Mouse (Mus musculus) layer of hippocampus, adult 9-11 months (tissue): ENCODE results near the gene Rheb.
A peak's percentile ranks its signal among the peaks of the same experiment; 100 is the strongest.
"Not testable (repeated sequence)": the region's sequence is repeated elsewhere in the genome, so short reads cannot be mapped to it uniquely, and the experiment has no call there.

Experiments used
- DNase-seq: peaks from one replicate; pipeline ENCODE4 v3.0.0; 2022

Gene Rheb

DNA sequence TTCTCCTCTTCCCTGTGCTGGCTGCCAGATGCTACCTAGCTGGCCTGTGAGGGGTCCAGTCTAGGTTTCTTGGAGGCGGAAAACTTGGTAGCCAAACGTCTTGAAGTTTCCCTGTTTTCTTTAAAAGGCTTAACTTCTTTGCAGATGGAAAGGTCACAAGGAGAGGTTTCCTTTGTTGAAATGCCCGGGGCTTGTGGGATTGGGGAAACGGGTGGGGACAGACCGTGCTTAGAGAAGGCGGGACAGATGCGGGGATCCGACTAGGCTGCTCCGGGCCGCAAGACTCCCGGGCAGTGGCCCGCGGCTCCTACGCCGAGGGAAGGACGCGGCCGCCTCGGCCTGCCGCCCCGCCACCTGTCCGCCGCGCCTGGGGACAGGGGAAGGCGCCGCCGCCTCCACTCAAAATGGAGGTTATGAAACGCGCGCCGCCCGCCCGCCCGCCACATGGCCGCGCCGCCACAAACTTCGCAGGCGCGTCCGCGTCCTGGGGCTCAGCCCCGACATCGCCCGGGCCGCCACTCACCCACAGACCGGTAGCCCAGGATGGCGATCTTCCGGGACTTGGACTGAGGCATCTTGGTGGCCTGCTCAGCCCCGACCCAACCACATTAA, 656 bp downstream of the Rheb start:
- DNase-seq, result peak; percentile 47

GRCm38 (mm10) chr5:24840975-24841431, 1.4 kb downstream of the Rheb start:
- no peak for DNase-seq

- DNase-seq, result no peak
Measured at GRCm38 (mm10) chr5:24834491-24834890, 7.9 kb downstream of the Rheb start.

- no peak for DNase-seq
Measured at GRCm38 (mm10) chr5:24831912-24832311, 10.5 kb downstream of the Rheb start.

GRCm38 (mm10) chr5:24828446-24828845, 14.0 kb downstream of the Rheb start:
- no peak for DNase-seq

DNA sequence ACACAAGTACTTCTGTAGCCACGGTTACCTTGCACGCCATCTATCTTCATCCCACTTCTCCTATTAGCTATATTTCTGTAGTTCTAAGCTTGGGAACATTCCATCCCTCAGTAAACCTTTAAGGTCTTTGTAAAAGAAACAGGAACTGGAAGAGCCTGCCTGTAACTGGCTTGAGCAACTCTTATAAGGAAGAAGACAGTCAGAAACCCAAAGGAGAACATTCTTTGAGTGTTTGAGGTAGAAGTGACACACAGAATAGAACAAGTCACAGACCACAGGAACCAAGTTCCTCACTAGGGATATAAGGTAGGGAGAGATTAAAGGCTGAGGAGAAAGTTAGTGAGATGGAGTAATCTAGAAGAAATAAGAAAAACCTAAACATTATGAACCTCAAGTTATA, 15.3 kb downstream of the Rheb start:
- no peak for DNase-seq

GRCm38 (mm10) chr5:24826056-24826770, 16.2 kb downstream of the Rheb start:
- DNase-seq, result no peak

DNA sequence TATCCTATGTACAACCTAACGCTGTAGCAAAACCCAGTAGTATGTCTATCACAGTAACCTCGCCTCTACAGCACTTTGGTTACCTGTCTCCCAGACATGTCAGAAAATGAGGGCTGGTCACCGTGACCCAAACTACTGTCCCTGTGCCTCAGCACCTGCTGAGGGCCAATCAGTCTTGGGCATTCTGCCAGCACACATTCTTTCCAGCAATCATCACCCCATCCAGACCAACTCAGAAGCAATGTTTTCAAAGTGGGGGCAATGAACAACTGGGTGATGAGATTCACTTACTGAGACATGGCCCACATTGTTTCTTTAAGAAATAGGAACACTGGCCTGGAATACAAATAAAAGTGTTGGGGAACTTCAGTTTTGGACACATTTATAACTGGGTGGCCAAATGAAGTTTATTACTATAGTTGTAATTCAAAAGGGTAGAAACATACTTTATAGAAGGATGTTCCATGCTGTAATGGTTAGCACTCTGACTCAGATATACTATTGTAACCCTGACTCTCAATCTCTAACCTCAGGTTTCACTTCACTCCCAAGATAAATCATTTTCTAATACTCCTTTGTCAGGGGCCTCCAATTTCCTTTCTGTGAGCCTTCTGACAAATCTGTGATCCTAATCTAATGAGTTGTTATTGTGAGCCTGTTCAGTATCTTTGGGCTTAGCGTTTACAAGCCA, 16.9 kb downstream of the Rheb start:
- no peak for DNase-seq

DNA sequence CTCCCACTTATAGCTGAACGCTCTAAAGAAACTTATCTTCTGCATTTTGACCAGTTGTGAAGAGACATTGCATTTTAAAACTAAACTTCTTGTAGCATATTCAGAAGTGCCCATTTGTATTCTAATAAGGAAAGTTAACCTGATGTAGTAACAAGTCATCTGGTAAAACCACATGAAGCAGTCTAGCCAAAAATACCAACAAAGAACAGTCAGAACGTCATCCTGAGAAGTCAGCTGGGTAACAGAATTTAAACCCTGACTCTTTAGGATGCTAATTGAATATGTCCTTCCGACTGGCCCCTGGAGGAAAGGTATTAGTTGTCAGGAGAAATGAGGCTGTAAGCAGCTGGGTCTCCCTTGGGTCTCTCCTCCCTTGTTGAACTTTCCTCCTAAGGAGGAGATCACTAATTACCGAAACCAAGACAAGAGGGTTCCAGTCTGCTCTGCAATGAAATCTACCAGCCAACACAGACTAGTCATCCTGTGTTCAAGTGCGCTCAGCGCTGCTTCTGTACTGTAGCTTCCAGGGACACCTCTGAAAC, 18.5 kb downstream of the Rheb start:
- no peak for DNase-seq

DNA sequence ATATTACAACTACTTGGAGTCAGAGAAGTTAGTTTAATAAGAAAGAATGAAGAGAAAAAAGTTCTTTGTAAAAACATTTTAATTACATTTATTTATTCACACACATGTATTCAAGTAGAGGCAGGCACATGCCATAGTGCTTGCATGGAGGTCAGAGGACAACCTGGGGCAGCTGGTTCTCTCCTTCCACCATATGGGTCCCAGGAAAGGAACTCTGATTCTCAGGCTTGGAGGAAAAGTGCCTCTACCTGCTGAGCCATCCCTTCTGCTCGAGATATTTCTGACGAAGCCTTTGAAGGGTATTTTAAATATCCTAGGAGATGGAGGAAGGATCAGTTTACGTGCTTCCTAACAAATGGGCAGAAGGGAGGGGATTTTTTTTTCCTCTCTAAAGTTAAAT, 19.6 kb downstream of the Rheb start:
- no peak for DNase-seq

DNA sequence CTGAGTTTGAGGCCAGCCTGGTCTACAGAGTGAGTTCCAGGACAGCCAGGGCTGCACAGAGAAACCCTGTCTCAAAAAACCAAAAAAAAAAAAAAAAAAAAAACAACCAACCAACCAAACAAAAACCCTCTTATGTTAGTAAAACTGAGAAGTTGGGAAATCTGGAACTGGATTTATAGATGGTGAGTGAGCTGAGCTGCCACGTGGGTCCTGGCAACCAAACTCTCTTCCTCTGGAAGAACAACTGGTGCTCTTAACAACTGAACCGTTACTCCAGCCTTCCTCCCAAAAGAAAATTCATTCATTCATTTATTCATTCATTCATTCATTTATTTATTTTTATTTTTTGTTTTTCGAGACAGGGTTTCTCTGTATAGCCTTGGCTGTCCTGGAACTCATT, 20.2 kb downstream of the Rheb start:
- DNase-seq, result not testable (repeated sequence)

- no peak for DNase-seq
Measured at GRCm38 (mm10) chr5:24821403-24821841, 21.0 kb downstream of the Rheb start.

GRCm38 (mm10) chr5:24820627-24821026, 21.8 kb downstream of the Rheb start:
- DNase-seq, result no peak

DNA sequence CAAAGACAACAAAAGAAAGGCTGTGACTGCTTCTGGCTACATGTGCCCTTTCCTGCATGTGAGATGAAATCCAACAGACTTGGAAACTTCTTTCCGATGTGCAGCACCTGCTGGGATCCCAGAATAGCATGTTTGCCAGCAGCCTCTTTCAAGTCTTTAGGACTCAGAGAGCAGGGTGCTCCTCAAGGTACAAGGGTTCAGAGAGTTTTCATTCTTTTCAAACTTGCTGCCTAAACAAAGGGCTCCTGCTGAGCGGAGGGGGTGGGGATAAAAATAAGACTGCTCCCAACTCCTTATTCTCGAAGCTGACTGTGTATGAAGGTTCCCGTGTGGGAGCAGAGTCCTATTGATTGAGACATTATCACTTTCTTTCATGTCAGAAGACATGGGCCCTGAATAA, 25.2 kb downstream of the Rheb start:
- DNase-seq, result no peak

DNA sequence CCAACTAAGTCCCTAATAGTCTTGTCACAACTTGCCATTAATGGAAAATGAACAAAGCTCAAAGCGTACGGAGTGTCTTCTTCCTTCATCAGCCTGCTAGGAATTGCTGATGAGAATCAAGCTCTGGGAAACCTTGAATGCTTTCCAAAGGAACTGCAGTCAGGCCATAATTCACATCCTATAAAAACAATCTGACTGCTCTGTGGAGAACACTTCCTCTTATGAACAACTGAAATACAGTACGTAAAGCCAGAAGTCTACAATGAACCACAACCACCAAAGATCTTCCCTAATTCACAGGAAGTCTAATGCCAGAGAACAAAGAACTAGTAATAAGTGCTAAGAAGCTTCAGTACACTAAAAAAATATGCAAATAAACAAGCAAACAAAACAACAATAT, 28.5 kb downstream of the Rheb start:
- no peak for DNase-seq

GRCm38 (mm10) chr5:24813005-24813404, 29.4 kb downstream of the Rheb start:
- no peak for DNase-seq

DNA sequence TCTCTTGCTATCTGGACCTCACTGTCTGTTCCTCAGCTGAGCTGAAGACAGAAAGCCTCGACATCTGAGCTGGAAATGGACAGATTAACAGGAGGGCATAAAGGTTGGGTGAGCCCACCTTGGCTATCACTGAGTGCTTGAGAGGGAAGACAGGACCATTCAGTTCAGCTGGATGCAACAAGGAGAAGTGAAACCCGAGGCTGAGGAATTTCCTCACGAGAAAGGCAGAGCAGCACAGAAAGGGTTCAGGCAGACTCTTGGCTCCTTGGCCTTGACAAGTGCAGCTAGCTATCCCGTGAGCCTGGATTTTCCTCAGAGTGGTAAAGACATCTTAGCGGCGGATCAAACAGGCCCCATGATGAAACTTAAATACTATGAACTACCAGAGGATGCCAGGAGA, 37.2 kb downstream of the Rheb start:
- no peak for DNase-seq

DNA sequence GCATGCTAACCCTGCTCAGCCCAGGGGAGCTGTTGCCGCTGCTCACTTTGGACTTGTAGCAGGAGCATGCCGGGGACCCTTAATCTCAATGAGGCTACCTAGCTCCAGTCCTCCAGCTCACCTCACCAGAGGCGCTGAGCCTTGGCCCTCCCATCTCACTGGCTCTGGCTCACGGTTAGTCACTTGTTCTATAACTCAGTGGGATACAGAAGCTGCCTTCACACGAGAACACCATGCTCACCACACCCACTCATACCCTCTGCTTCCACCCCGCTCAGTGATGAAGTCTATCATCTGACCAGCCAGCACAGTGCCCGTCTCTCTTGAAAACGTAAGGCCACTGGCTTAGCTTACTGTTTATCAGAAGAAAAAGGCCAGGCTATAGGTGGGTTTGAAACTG, 37.8 kb downstream of the Rheb start:
- no peak for DNase-seq

- no peak for DNase-seq
Measured at GRCm38 (mm10) chr5:24801841-24802624, 40.4 kb downstream of the Rheb start.

DNA sequence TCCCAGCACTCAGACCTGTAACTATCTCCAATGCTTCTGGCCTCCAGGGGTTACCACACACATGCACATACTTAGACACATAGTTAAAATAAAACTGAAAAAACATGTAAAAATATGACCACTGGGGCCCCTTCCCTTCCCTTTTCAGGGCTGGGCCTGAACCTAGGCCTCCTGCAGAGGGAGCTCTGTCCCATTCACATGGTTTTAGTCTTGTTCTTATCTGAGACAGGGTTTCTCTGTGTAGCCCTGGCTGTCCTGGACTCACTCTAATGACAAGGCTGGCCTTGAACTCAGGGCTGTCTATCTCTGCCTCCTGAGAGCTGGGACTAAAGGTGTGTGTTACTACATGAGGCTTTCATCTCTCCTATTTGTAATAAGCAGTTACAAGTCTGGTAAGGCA, 42.0 kb downstream of the Rheb start:
- no peak for DNase-seq

DNA sequence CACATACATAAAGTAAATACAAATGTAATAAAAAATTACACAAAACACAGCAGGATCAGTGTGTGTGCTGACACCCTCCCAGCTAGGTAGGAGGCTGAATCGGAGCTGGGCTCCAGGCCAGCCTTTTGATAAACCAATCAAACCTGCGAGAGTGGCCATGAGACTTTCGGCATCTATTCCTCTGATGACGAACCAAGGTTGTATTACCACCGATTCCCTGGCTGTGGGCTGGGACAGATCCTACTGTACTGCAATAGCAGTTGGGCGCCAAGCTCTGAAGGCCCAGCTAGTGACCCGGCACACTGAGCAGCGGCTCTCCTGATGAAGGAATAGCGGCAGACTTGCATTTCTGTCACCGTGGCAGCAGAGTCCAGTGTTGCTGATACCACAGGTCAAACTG, 43.8 kb downstream of the Rheb start:
- DNase-seq, result no peak

GRCm38 (mm10) chr5:24797858-24798257, 44.6 kb downstream of the Rheb start:
- DNase-seq, result no peak

DNA sequence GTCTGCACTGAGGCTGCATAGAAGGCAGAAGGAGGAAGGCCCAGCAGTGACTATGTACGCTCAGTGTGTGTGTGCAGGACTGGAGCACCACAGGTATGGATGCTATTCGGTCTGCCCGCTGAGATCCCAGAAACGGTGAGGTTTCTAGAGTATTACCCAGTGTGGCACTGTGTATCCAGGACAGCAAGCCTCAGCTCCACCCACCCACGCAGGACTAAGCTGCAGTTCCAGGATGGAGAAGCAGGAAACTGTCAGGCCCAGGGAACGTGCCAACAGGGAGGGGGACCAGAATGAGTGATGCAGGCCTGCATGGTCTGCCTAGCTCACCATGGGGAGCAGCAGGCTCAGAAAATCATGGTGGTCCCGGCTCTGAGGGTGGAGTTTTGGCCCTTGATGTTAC, 49.5 kb downstream of the Rheb start:
- DNase-seq, result no peak
